ENCODE assay signal across 7 mouse cellular contexts in the genomic region with DNA sequence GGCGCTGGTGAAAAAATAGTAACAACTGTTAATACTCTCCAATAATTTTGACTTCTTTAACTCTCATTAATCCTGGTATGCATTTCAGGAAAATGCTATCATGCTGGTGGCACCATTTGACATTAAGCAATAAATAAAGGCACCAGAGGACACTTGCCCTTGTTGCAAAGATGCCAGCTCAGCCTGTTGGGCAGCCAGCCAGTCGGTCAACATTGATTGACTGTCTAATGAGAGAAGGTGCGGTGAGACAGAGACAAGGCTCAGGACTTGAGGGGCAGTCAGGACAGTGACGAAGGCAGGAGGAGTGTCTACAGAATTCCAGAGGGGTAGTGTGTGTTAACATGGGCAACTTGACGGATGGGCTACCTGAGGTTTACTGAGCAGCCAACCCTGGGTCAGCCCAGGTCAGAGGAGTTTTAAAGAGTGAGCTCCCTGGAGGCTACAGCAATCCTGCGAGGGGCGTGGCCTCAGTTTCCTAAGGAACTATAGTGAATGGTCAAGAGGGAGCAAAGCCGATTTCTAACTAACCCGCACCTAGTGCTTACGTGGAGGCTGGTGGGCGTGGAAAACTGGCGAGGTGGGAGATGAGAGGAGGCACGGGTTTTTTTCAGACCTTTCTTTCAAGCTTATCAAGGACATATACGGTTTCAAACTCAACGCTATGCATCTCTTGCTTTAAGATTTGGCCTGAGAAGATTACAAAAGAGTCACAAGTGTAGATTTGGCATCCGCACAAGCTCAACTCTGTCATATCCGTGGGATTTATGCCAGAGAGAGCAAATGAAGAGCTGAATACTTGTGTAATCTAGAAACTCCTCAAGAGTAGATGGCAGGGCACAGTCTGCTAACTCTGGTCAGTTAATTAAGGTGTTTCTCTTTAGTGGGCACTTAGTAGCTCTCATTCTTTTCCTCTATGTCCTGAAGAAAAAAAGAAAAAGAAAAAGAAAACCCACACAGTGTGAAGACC.
A peak's percentile ranks its signal among the peaks of the same experiment; 100 is the strongest.
DNase-seq lines count a peak whose midpoint lies in the region.

No protein-coding gene starts in this region.

- peak; percentile 16 for DNase-seq in ovary, postnatal 14 days (ENCODE audit: low spot score)
- no peak for DNase-seq in ovary, postnatal 10 days (ENCODE audit: low spot score)
- DNase-seq in adrenal gland, postnatal 14 days = peak; percentile 92
- peak; percentile 49 for DNase-seq in kidney, adult 9 months
- DNase-seq in urinary bladder, postnatal 14 days (ENCODE audit: low spot score) = peak; percentile 41
- no peak for DNase-seq in layer of hippocampus, postnatal 36 days
- DNase-seq in gastrocnemius, adult 8-10 months (ENCODE audit: low spot score in 2 of 2) = no peak

Comparison
In these comparisons a context has a peak if more than half of its experiments do, and no peak if none do; other contexts are left out.
1. DNase-seq: peak in ovary, postnatal 14 days (single experiment), adrenal gland, postnatal 14 days (single experiment), kidney, adult 9 months (single experiment) and urinary bladder, postnatal 14 days (single experiment); none in ovary, postnatal 10 days (single experiment), layer of hippocampus, postnatal 36 days (0 of 2) and gastrocnemius, adult 8-10 months (0 of 2).